Mouse (Mus musculus) liver, embryonic 14.5 days (tissue): ENCODE data around the gene Nop2. TPM values are rescaled to one million over a fixed set of nuclear protein-coding genes. Genes with fewer than 3 reads are reported as not detected.

Experiments used
- ATAC-seq: fragments of 200-750 bp; cut with Nextera tagmentation; 2 replicates; pipeline ENCODE4 v1.8.0; 2017; ENCODE audit warnings: moderate number of reproducible peaks, mild to moderate bottlenecking, moderate library complexity; ENCODE audit not compliant: insufficient read depth
- DNase-seq, 3 experiments: peaks; one replicate each; pipeline ENCODE4 v3.0.0-alpha.2; 2012 to 2013; ENCODE audit warnings: low read depth in 3 of 3, low spot score in 3 of 3
- H3K27ac ChIP-seq: fragments of 300-500 bp; sonication (generic); 2 replicates; pipeline ENCODE4 v1.5.1; 2014; ENCODE audit warnings: moderate library complexity, mild to moderate bottlenecking, control low read depth, inconsistent platforms
- H3K27me3 ChIP-seq: fragments of 300-500 bp; sonication (generic); 2 replicates; pipeline ENCODE4 v1.6.1; 2014; ENCODE audit warnings: mild to moderate bottlenecking, low read length, moderate library complexity; ENCODE audit not compliant: control insufficient read depth, insufficient read depth
- H3K36me3 ChIP-seq: fragments of 300-500 bp; sonication (generic); replicated peaks from 2 replicates; pipeline ENCODE4 v1.6.1; 2014; ENCODE audit warnings: low read depth; ENCODE audit not compliant: control insufficient read depth, insufficient read depth
- H3K4me1 ChIP-seq, 2 experiments: fragments of 200-500 bp in 1 of 2; fragments of 300-500 bp in 1 of 2; sonication (generic) in 1 of 2; replicated peaks; 2 replicates each; pipeline ENCODE4 v1.6.1; 2012 to 2014; ENCODE audit warnings: antibody characterized with exemption in 1 of 2, inconsistent platforms in 1 of 2, low read length in 1 of 2; ENCODE audit not compliant: control insufficient read depth in 2 of 2, insufficient read depth in 2 of 2
- H3K4me2 ChIP-seq: fragments of 300-500 bp; sonication (generic); 2 replicates; pipeline ENCODE4 v1.6.1; 2014; ENCODE audit warnings: low read depth, mild to moderate bottlenecking, control low read depth, moderate library complexity
- H3K4me3 ChIP-seq, 2 experiments: fragments of 200-500 bp in 1 of 2; fragments of 300-500 bp in 1 of 2; sonication (generic) in 1 of 2; 2 replicates each; pipeline ENCODE4 v1.5.1; 2012 to 2014; ENCODE audit warnings: low read depth in 2 of 2, low read length in 2 of 2, mild to moderate bottlenecking in 2 of 2, control low read depth in 1 of 2, inconsistent platforms in 1 of 2, moderate library complexity in 1 of 2; ENCODE audit not compliant: insufficient read depth in 1 of 2
- H3K9ac ChIP-seq: fragments of 300-500 bp; sonication (generic); replicated peaks from 2 replicates; pipeline ENCODE4 v1.6.1; 2014; ENCODE audit warnings: mild to moderate bottlenecking, control low read depth, moderate library complexity
- H3K9me3 ChIP-seq: fragments of 300-500 bp; sonication (generic); 2 replicates; pipeline ENCODE4 v1.6.1; 2016; ENCODE audit warnings: low read length, mixed read lengths; ENCODE audit not compliant: control insufficient read depth
- CTCF ChIP-seq: IDR thresholded peaks from 2 replicates; pipeline ENCODE4 v1.5.1; 2016; ENCODE audit warnings: antibody characterized with exemption, low read depth, control low read depth
- EP300 ChIP-seq: IDR thresholded peaks from 2 replicates; pipeline ENCODE4 v1.6.1; 2016; ENCODE audit warnings: antibody characterized with exemption, low read depth
- WGBS: fragments of 180-500 bp; shearing (Covaris S2); extraction: QIAGEN DNeasy Blood & Tissue Kit; methylation state at CpG from one replicate; pipeline ENCODE4 v1.1.7; 2014; ENCODE audit not compliant: insufficient replicate concordance; 5-methylcytosine and 5-hydroxymethylcytosine counted together
- polyA plus RNA-seq, 2 experiments: library from polyadenylated mRNA; depleted of rRNA in 1 of 2; stranded (reverse) in 1 of 2; unstranded in 1 of 2; fragments of >200 nt; fragmentation: Nextera tagmentation in 1 of 2; extraction: Ambion mirVana in 1 of 2; gene quantifications; 2 replicates each; pipeline versions ENCODE4 v1.2.1 to v1.2.3; 2012 to 2014

The Nop2 gene
- polyA plus RNA-seq, 2 experiments: 24.5 to 33.1 TPM

GRCm38 (mm10) chr6:125142436-125142835, 10.7 kb downstream of the Nop2 start:
- Histone ChIP-seq H3K4me1 (peaks cover 16 to 20% of the 10 kb centered on the region in 2 experiments), H3K27ac (no peak overlapping the region), H3K27me3 (no peaks in the 10 kb centered on the region), H3K9me3 (no peaks in the 10 kb centered on the region), H3K36me3 (peaks cover 48% of the 10 kb centered on the region), H3K9ac (no peak overlapping the region), H3K4me3 (no peak overlapping the region), H3K4me2 (no peak overlapping the region)
- TF ChIP-seq EP300: no peak
- no peak for TF ChIP-seq CTCF
- DNase-seq: no peak
- WGBS: 87% methylated on average over 8 of the region's 8 CpGs
- no peak for ATAC-seq

GRCm38 (mm10) chr6:125143128-125143527, 11.4 kb downstream of the Nop2 start:
- Histone ChIP-seq H3K4me1 (peaks cover 18 to 24% of the 10 kb centered on the region in 2 experiments), H3K27me3 (no peaks in the 10 kb centered on the region), H3K4me2 (no peak overlapping the region), H3K9me3 (no peaks in the 10 kb centered on the region), H3K27ac (no peak overlapping the region), H3K9ac (no peak overlapping the region), H3K36me3 (peaks cover 43% of the 10 kb centered on the region), H3K4me3 (no peak overlapping the region)
- TF ChIP-seq CTCF: no peak
- TF ChIP-seq EP300: no peak
- ATAC-seq (no peak), DNase-seq (no peak)
- WGBS: 64% methylated on average over 3 of the region's 3 CpGs

- 80% methylated on average over 9 of the region's 9 CpGs for WGBS
- ATAC-seq: no peak
- H3K36me3 ChIP-seq: peaks cover 37% of the 10 kb centered on the region
Observed at GRCm38 (mm10) chr6:125143904-125144303, 12.2 kb downstream of the Nop2 start.

GRCm38 (mm10) chr6:125145001-125145400, 13.3 kb downstream of the Nop2 start, which contains the start of gene Iffo1:
Gene Iffo1, plus strand, starts transcription at chr6:125145241.
- H3K9ac ChIP-seq: peak within 1 kb of the TSS; percentile 87
- H3K4me3 ChIP-seq: peak within 1 kb of the TSS; percentile 77 to 95
- H3K27ac ChIP-seq: peak within 1 kb of the TSS; percentile 66
- H3K36me3 ChIP-seq: peaks cover 26% of the 10 kb centered on the region
- under 1% methylated on average over 16 of the region's 16 CpGs for WGBS
- no peaks in the 10 kb centered on the region for H3K27me3 ChIP-seq
- peak within 1 kb of the TSS; percentile 75 for H3K4me2 ChIP-seq
- peak; percentile 87 to 88 (median 88) for DNase-seq
- peaks cover 18 to 29% of the 10 kb centered on the region in 2 experiments for H3K4me1 ChIP-seq
- H3K9me3 ChIP-seq: no peaks in the 10 kb centered on the region
- TF ChIP-seq EP300 (no peak), CTCF (peak; percentile 75)
- ATAC-seq: peak; percentile 95

More at GRCm38 (mm10) chr6:125143904-125144303, 12.2 kb downstream of the Nop2 start:
- TF ChIP-seq EP300: no peak
- TF ChIP-seq CTCF: no peak
- peaks cover 18 to 29% of the 10 kb centered on the region in 2 experiments for H3K4me1 ChIP-seq
- H3K4me2 ChIP-seq: no peak overlapping the region
- H3K27me3 ChIP-seq: no peaks in the 10 kb centered on the region
- DNase-seq: no peak
- no peak overlapping the region for H3K27ac ChIP-seq
- H3K9me3 ChIP-seq: no peaks in the 10 kb centered on the region
- no peak overlapping the region for H3K4me3 ChIP-seq
- H3K9ac ChIP-seq: no peak overlapping the region

- Histone ChIP-seq H3K9me3 (no peaks in the 10 kb centered on the region), H3K4me2 (peak overlapping the region; percentile 75), H3K4me3 (peak overlapping the region; percentile 77 to 95), H3K36me3 (peaks cover 20% of the 10 kb centered on the region), H3K27me3 (no peaks in the 10 kb centered on the region), H3K27ac (peak overlapping the region; percentile 66), H3K9ac (peak overlapping the region; percentile 87), H3K4me1 (peaks cover 18 to 29% of the 10 kb centered on the region in 2 experiments)
- peak; percentile 78 for ATAC-seq
- WGBS: 1% methylated on average over 35 of the region's 35 CpGs
- TF ChIP-seq CTCF: no peak
- DNase-seq: no peak
Observed at GRCm38 (mm10) chr6:125145479-125145951, 13.8 kb downstream of the Nop2 start.
